Mouse (Mus musculus) right cerebral cortex, adult 2 months (tissue): ENCODE data around the gene Prpmp5.
"Not testable (repeated sequence)": the region's sequence is repeated elsewhere in the genome, so short reads cannot be mapped to it uniquely, and the experiment has no call there.

Experiments
- DNase-seq, 2 experiments: peaks; one replicate each; pipeline ENCODE4 v3.0.0; 2021 to 2022; ENCODE audit warnings: low spot score in 2 of 2

Gene Prpmp5

GRCm38 (mm10) chr6:132314657-132315056, at the start of gene Prpmp5:
TSS of gene Prpmp5 (minus strand) at chr6:132314757.
- not testable (repeated sequence) for DNase-seq

GRCm38 (mm10) chr6:132364034-132364433, 49.5 kb upstream of the Prpmp5 start, which contains the start of gene Gm8882:
TSS of gene Gm8882 (minus strand) at chr6:132364134.
- not testable (repeated sequence) for DNase-seq
